Mouse (Mus musculus) heart, postnatal 36 days (tissue): Measurements from ENCODE around the gene Prr13. TPM values are rescaled to one million over a fixed set of nuclear protein-coding genes. Genes with fewer than 3 reads are reported as not detected.

Experiments used
- DNase-seq, 2 experiments: peaks; one replicate each; pipeline ENCODE4 v3.0.0; 2021 to 2022
- intact Hi-C: fragments of 180-260 bp; cut with DNase I; formaldehyde crosslinking; loops from one replicate; pipeline ENCODE4 v1.15.1; 2025
- total RNA-seq, 2 experiments: library from RNA; stranded (reverse); gene quantifications; 2 replicates each; pipeline ENCODE4 v1.2.3; 2021

Prr13 gene
- total RNA-seq, 2 experiments from 2014 or later, result 19.4 to 26.1 TPM

DNA sequence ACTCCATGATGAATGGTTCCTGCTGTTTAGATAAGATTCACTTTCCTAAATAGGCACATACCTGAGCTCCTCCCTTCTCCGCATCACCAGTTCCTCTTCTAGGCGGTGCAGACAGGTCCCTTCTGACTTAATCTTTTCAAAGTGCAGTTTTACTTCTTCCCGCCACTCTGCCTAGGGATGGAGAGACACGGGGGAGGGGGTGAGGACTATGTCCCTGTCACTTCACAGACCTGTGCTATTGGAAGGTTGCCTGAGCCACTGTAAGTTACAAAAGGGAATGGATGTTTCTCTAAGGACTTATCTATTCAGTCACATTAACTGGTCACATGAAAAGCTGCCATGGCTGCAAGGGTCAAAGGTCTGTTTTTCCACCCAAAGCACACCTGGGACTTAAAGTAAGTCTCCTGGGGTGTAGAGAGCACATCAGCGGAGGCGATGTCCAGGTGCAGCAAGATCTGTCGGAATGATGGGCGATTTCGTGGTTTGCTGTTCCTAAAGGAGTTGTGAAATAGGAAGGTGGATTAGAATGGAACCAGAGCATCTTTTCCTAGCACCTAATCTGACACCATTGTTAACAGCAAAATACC, 43.5 kb downstream of the Prr13 start:
- intact Hi-C loops, result no loop called here
- no peak for DNase-seq

DNA sequence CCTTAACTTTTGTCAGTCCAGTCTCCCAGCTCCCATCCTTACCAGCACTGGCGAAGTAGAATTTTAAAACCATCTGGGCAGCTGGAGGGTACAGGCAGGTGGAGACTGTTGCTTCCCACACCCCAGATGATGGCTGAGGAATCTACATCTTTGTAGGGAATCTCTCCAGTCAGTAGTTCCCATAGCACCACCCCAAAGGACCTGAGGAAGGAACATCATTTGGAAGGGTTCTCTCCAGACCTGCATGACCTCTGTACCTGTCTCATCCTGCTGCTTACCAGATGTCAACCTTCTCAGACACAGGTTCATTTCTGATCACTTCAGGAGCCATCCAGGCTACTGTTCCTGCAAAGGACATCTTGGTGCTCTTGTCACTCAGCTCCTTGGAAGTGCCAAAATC, 44.6 kb downstream of the Prr13 start, which contains the start of gene Gm10337:
Gene Gm10337, plus strand, starts transcription at position 276 of the 400 bp plus-strand sequence.
- no peak for DNase-seq
- intact Hi-C loops, result no loop called here

DNA sequence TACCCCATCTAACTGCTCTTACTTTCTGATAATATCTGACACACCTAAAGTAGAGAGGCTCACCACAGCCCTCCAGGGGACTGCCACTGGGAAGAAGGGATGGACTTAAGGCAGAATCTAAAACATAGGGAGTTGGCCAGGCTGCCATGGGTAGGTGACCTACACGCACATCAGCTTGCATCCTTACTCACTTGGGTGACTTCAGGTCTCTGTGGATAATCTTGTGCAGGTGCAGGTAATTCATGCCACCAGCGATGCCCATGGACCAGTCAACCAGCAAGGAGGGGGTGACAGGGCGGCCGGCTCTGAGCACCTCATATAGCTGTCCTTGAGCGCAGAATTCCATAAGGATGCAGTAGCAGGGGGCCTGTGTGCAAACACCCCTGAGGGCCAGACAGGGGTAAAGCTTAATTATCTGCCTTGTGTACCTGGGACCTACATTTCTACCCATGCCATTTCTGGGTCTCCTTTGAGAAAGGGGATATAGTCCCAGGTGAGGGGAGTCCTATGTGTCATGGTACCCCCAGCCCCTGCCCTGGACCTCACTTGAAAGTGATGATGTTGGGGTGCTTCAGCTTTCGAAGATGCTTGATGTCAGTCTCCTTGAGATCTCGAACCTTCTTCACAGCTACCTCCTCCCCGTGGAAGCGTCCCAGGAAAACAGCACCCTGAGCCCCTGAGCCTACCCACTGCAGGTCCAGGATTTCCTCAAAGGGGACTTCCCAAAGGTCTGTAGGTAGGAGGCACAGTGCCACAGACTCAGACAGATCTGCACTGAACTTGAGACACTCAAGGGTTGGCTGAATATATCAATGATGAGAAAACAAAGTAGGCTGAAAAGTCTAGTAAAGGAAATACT, 45.3 kb downstream of the Prr13 start:
- no peak for DNase-seq
- intact Hi-C loops, result no loop called here

DNA sequence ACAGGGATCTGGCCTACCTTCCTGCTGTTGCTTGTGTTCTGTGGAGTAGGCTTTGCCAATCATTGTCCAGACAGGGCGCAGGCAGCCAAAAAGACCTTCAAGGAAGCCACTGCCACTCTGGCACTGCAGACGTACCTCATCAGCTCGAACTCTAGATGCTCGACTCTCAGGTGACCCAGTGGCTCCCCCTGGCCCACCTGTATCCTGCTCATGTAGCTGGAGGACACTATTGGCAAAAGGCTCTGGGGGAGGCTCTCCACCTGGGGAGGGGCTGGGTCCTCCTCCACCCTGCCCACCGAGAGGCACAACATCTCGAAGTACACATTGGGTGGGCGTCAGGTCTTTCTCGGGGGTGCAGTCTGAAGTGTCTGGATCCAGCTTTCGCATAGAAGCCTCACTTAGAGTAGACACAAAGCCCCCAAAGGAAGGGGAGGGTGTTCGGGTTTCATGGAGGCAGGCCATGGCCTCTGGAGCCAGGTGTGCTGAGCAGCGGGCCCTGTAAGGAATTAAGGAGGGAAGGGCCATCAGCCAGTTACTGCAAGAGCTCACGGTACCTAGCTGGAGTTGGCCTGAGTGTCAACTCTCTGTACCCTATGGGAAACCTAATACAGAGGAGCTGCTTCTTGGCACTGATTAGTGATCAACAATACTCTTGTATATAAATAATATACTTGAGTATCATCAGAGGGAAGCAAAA, 46.4 kb downstream of the Prr13 start:
- intact Hi-C loops, result no loop called here
- DNase-seq, result no peak

DNA sequence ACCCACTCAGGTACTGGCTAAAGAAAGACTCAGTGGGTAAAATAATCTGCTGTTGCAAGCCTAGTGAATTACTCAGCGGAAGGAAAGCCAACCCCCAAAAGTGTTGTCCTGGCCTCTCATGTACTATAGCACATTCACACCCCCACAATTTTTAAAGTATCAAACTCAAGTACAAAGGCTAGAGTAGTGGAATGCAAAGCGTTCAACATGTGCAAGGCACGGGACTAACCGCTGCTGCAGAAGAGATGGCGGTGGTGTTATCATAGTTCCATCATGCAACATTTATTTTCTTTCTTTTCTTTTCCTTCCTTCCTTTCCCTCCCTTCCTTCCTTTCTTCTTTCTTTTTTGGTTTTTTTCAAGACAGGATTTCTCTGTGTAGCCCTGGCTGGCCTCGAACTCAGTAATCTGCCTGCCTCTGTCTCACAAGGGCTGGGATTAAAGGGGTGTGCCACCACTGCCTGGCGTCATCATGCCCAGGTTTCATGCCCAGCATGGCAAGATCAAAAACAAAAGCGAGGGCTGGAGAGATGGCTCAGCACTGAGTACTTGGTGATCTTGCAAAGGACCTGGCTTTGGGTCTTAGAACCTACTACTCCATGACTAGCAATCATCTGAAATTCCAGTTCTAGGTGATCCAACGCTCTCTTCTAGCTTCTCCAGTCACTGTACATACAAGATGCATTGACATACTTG, 47.1 kb downstream of the Prr13 start:
- intact Hi-C loops, result no loop called here
- no peak for DNase-seq

DNA sequence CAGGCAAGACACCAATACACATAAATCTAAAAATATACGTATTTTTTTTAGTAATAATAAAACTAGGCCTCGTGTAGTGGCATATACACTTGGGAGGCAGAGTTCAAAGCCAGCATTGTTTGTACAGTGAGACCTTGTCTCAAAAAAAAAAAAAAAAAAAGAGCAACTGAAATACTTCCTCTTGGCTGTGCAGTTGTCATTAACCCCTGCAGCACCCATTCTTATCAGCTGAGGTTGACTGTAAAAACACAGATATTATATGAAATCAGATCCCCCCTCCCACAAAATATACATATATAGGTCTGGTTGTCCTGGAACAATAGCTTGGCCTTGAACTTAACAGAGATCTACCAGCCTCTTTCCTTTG, 47.6 kb downstream of the Prr13 start:
- intact Hi-C loops, result no loop called here
- DNase-seq, result no peak

DNA sequence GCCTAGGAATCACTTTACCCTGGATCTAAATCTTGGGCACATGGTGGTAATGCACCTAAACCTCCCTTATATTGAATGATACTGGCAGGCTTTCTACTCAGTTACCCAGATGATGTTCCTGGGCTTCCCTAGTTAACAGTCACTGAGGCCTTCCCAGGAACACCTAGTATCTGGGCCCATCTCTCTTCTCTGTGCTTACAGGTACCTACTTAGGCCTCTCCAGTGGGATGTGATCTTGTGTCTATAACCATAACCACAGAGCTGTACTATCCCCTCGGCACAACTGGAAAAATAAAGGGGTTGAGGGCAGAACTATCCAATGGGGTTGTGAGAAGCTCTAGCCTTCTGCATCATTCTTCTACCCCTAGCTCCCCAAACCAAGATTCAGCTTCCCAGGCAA, 48.0 kb downstream of the Prr13 start:
- intact Hi-C loops, result no loop called here
- no peak for DNase-seq

DNA sequence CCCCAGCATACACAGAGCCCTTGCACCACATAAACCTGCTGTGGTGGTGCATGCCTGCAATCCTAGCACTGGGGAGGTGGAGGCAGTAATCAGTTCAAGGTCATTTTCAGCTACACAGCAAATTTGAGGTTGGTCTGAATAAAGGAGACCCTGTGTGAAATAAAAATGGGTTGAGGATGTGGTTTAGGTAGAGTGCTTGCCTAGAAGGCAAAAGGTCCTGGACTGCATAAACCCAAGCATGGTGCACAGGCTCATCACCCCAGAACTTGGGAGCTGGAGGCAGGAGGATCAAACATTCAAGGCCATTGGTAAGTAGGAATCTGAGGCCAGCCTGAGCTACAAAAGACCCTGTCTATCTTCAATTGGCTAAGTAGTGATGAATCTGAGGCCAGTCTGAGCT, 48.7 kb downstream of the Prr13 start:
- intact Hi-C loops, result no loop called here
- DNase-seq, result no peak

DNA sequence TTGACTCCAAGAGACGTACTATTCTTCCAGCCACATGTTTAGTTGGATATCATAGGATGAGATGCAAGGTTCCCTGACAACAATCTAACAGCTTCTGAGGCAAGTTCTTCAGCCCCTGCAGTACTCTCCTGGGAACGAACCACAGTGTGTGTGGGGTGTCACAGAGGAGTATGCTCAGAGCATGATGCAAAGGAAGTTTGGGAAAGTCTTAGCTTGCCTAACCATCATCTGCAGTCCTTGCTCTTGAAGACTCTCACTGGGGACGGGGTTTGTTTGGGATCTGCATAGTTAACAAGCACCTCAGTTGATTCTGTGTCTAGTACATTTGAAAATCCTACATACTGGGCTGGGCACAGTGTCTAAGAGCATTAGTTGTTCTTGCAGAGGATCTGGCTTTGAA, 49.5 kb downstream of the Prr13 start:
- intact Hi-C loops, result no loop called here
- no peak for DNase-seq

DNA sequence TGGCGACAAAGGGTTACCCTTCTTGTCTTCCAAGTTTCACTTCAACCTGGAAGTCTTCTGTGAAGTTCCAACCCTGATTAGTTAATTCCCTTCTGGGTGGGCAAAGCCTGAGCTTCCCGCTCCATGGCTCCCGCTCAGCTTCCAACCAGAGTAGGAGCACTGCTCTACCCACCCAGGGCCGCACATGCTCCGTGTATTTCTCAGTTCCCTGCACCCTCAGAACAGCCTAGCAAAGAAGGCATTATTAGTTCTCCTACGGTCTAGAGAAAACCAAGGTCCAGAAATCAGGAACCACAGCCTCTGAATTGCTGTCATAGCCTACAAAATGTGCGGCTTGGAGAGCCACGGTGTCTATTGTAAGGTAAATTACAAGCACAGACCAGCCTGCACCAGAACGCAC, 51.3 kb downstream of the Prr13 start:
- intact Hi-C loops, result loop anchor here (5.0 kb wide), 1 partner anchor 108 kb away; no protein-coding TSS in a partner anchor
- no peak for DNase-seq

DNA sequence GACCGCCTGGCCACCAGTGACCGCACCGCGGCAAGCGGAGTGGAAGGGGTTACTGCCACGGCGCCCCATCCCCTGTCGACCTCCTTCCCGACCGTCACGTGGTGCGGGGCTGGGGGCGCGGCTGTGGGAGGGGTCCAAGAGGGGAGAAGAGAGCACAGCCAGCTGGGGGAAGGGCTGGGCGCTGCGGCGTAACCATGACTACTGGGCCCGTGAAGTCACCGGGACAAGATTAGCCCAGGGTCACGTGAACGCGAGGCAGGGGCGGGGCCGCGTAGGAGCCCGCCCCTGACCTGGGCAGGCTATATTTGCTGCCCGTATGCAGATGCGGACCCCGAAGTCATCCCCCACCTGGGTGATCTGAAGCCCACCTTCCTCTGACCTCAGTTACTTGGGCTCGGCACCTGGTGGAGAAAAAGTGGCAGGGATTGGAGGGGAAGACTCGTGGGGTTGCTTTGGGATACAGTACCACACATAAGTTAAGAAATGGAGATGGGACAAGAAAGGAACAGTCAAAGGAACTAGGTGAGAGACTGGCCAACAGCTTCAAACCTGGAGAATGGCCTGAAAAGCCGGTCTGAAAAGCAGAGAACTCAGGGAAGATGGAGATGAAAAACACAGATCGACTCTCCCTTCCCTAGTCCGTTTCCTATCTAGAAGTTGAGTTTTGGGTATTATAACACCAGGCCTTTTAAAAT, 51.9 kb downstream of the Prr13 start:
- peak; percentile 73 to 77 for DNase-seq
- intact Hi-C loops, result loop anchor here (5.0 kb wide), 1 partner anchor 108 kb away; no protein-coding TSS in a partner anchor

DNA sequence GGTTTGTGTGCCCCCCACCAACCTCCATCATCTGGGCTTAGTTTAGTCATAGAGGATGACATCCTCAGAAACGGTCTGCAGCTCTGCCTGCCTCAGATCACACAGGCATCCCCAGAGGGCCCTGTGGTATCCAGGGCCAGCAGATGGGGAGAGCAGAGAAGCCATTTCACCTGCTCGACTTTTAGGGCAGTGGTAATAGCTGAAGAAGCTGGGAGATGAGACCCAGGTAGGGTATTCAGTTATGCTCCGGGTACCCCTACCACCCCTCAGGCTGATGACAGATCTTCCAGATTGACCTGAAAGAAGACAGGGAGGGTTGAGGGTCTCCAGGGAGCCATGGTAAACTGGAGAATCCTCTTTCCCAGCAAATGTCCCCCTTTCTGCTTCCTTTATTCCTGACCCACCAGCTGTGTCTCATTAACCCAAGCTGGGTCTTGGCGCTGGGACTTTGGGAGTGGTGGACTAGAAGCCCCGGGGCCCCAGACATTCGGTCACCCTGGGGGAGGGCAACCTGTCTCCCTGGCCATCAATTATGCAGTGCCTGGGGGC, 52.5 kb downstream of the Prr13 start:
- no peak for DNase-seq
- intact Hi-C loops, result loop anchor here (5.0 kb wide), 1 partner anchor 109 kb away; no protein-coding TSS in a partner anchor

DNA sequence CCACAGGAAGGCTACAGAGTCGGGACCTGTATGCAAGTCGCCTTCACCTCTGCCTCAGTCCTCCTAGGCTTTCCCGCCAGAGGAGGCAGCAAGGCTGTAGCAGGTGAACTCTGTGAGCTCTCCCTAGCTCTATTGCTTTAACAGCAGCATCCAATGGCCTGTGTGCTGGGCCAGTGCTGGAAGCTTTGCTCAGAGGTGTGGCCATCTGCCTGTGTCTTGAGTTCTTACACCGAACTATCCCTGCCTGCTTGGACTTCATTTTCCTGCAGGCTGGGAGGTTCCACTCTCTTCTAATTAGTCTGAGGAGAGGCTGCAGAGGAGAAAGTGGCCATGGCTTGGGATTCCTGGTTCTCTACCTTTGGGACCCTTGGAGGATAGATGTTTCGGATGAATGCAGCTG, 53.2 kb downstream of the Prr13 start:
- DNase-seq, result no peak
- intact Hi-C loops, result loop anchor here (5.0 kb wide), 1 partner anchor 110 kb away; no protein-coding TSS in a partner anchor

Other genes starting within 250 kb of the Prr13 start
- 1 to 10 TPM; 1.6 to 1.8 TPM for gene Itgb7, start 227.1 kb upstream of the Prr13 start, total RNA-seq
- 10 to 100 TPM; 20.0 to 21.9 TPM for gene Rarg, start 201.5 kb upstream of the Prr13 start, total RNA-seq
- gene Gm9918, start 188.5 kb upstream of the Prr13 start, total RNA-seq, result not detected
- 10 to 100 TPM; 18.1 to 19.4 TPM for gene Mfsd5, start 179.6 kb upstream of the Prr13 start, total RNA-seq
- 1 to 10 TPM; 1.0 to 2.1 TPM for gene Espl1, start 162.8 kb upstream of the Prr13 start, total RNA-seq
- gene Pfdn5, start 132.9 kb upstream of the Prr13 start, total RNA-seq, result 100 to 1,000 TPM; 308 to 311 TPM
- 10 to 100 TPM; 17.7 to 22.7 TPM for gene Myg1, start 127.3 kb upstream of the Prr13 start, total RNA-seq
- 10 to 100 TPM; 12.5 to 12.8 TPM for gene Aaas, start 108.3 kb upstream of the Prr13 start, total RNA-seq
- gene Sp7, start 91.8 kb upstream of the Prr13 start, total RNA-seq, result not detected
- gene Sp1, start 52.9 kb upstream of the Prr13 start, total RNA-seq, result 10 to 100 TPM; 45.7 to 49.1 TPM
- under 1 TPM; 0.16 to 0.78 TPM for gene Amhr2, start 13.7 kb upstream of the Prr13 start, total RNA-seq
- 100 to 1,000 TPM; 482 to 500 TPM for gene Pcbp2, start 11.5 kb downstream of the Prr13 start, total RNA-seq
- not detected for gene Gm10337, start 44.7 kb downstream of the Prr13 start, total RNA-seq
- gene Map3k12, start 58.0 kb downstream of the Prr13 start, total RNA-seq, result 1 to 10 TPM; 3.5 to 3.6 TPM
- 10 to 100 TPM; 45.5 to 48.2 TPM for gene Tarbp2, start 59.2 kb downstream of the Prr13 start, total RNA-seq
- gene Npff, start 65.9 kb downstream of the Prr13 start, total RNA-seq, result 1 to 10 TPM in 1 of 2 experiments, under 1 TPM in 1; 0.89 to 1.4 TPM
- gene Gm28047, start 166.0 kb downstream of the Prr13 start, total RNA-seq, result 1 to 10 TPM in 1 of 2 experiments, under 1 TPM in 1; 0.94 to 1.1 TPM
- gene Atf7, start 166.4 kb downstream of the Prr13 start, total RNA-seq, result 10 to 100 TPM; 52.3 to 56.5 TPM
- gene Atp5g2, start 213.3 kb downstream of the Prr13 start, total RNA-seq, result 10 to 100 TPM; 42.5 to 46.1 TPM